Mouse (Mus musculus) heart, adult 2 months (tissue): ENCODE measurements at regions not wholly inside any gene's neighbourhood (a gene's known extent, or its start where the extent isn't known, plus 50 kb on each side); places are given as distances from the start of the nearest gene placed in this dataset.
A peak's percentile ranks its signal among the peaks of the same experiment; 100 is the strongest.

ENCODE experiments used
- DNase-seq, 2 experiments: peaks; one replicate each; pipeline ENCODE4 v3.0.0; 2021
- H3K27ac ChIP-seq: fragments of 200-600 bp; 2 replicates; pipeline ENCODE4 v1.8.1; 2022
- H3K27me3 ChIP-seq: fragments of 200-500 bp; 2 replicates; pipeline ENCODE4 v1.6.1; 2012; ENCODE audit warnings: mild to moderate bottlenecking, low read length, inconsistent platforms, mixed read lengths; ENCODE audit not compliant: control insufficient read depth, insufficient read depth
- H3K36me3 ChIP-seq: fragments of 200-500 bp; 2 replicates; pipeline ENCODE4 v1.6.1; 2012; ENCODE audit warnings: low read length, inconsistent platforms; ENCODE audit not compliant: control insufficient read depth, insufficient read depth
- H3K4me1 ChIP-seq: fragments of 200-500 bp; 2 replicates; pipeline ENCODE4 v1.6.1; 2011; ENCODE audit warnings: low read length; ENCODE audit not compliant: control insufficient read depth, insufficient read depth
- H3K4me3 ChIP-seq: fragments of 200-600 bp; 2 replicates; pipeline ENCODE4 v1.8.1; 2022
- H3K79me2 ChIP-seq: fragments of 200-500 bp; replicated peaks from 2 replicates; pipeline ENCODE4 v1.6.1; 2012; ENCODE audit warnings: mild to moderate bottlenecking, inconsistent platforms, low read length, moderate library complexity, mixed read lengths; ENCODE audit not compliant: control insufficient read depth, insufficient read depth
- H3K9ac ChIP-seq: fragments of 200-500 bp; 2 replicates; pipeline ENCODE4 v1.6.1; 2012; ENCODE audit warnings: low read depth, mild to moderate bottlenecking, control low read depth, inconsistent platforms, low read length, mixed read lengths
- CTCF ChIP-seq: fragments of 200-600 bp; IDR thresholded peaks from 2 replicates; pipeline ENCODE4 v1.8.1; 2022; ENCODE audit warnings: antibody characterized with exemption, mild to moderate bottlenecking, moderate library complexity
- EP300 ChIP-seq: fragments of 200-500 bp; IDR thresholded peaks from 2 replicates; pipeline ENCODE4 v1.6.1; 2011; ENCODE audit warnings: low read depth, low read length, control low read depth; ENCODE audit not compliant: insufficient read depth
- POLR2A ChIP-seq: fragments of 200-500 bp; IDR thresholded peaks from 2 replicates; pipeline ENCODE4 v1.6.1; 2011; ENCODE audit warnings: mild to moderate bottlenecking, low read depth, low read length, control low read depth; ENCODE audit not compliant: insufficient read depth
- WGBS: fragments of 180-500 bp; shearing (Covaris S2); methylation state at CpG from one replicate; pipeline ENCODE4 v1.1.7; 2018; 5-methylcytosine and 5-hydroxymethylcytosine counted together
- intact Hi-C: fragments of 180-260 bp; cut with DNase I; formaldehyde crosslinking; loops from one replicate; pipeline ENCODE4 v1.15.1; 2025

DNA sequence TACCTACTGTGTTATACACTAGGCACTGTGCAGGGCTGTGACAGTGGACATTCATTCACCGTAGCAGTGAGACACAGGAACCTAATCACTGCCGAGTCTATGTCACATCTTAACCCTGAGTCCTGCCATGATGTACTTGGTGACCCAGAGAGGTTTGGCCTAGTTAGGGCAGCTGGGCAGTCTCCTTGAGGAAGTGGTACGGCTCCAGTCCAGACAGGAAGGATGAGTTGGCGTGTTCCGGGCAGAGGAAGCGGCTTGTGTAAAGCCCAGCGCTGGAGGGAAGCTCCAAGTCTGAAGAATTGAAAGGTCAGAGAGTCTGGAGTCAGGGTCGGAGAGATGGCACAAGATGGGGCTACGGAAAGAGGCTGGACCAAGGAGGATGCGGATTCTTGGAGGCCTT lies 99.4 kb upstream of the Smim15 start:
- TF ChIP-seq CTCF, result no peak
- TF ChIP-seq EP300, result no peak
- no peak for TF ChIP-seq POLR2A
- peak in 1 of 2 experiments; percentile 61 for DNase-seq
- no peak overlapping the region for H3K27ac ChIP-seq
- intact Hi-C loops, result no loop called here
- no peak overlapping the region for H3K4me3 ChIP-seq
- H3K9ac ChIP-seq, result no peak overlapping the region
- no peaks in the 10 kb centered on the region for H3K27me3 ChIP-seq
- 50% methylated on average over 10 of the region's 10 CpGs for WGBS
- H3K4me1 ChIP-seq, result no peaks in the 10 kb centered on the region; the same call in 1 of the 2 replicates
- no peaks in the 10 kb centered on the region for H3K79me2 ChIP-seq
- H3K36me3 ChIP-seq, result no peaks in the 10 kb centered on the region

DNA sequence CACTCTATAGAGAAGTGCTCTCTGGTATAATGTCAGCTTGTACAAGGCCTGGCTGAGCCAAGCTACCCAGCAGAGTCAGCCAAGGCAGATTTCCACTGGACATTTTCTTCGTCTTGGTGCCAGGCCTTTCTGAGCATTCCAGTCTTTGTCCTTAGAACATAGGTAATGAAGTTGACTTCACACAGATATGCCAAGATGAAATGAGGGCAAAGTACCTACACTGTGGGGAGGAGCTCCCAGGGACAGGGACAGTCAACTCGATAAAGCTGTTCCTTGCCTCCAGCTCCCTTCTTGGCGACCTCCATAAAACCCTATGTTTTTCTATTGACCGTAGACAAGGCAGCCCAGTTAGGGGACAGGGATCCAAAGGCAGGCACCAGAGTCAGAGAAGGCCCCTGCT lies 101.3 kb upstream of the Smim15 start:
- Histone ChIP-seq H3K4me1 (no peaks in the 10 kb centered on the region; the same call in 1 of the 2 replicates), H3K79me2 (no peaks in the 10 kb centered on the region), H3K4me3 (no peak overlapping the region), H3K27me3 (no peaks in the 10 kb centered on the region), H3K9ac (no peak overlapping the region), H3K27ac (no peak overlapping the region), H3K36me3 (no peaks in the 10 kb centered on the region)
- TF ChIP-seq POLR2A (no peak), CTCF (no peak), EP300 (no peak)
- DNase-seq, result no peak
- intact Hi-C loops, result no loop called here
- 89% methylated on average over 4 of the region's 4 CpGs for WGBS

GRCm38 (mm10) chr13:107942297-107942962 lies 101.8 kb upstream of the Smim15 start:
- Histone ChIP-seq H3K79me2 (no peaks in the 10 kb centered on the region), H3K4me1 (no peaks in the 10 kb centered on the region; the same call in 1 of the 2 replicates), H3K36me3 (no peaks in the 10 kb centered on the region), H3K27ac (no peak overlapping the region), H3K27me3 (no peaks in the 10 kb centered on the region), H3K4me3 (no peak overlapping the region), H3K9ac (no peak overlapping the region)
- TF ChIP-seq CTCF, result no peak
- no peak for TF ChIP-seq EP300
- TF ChIP-seq POLR2A, result no peak
- no peak for DNase-seq
- 83% methylated on average over 11 of the region's 11 CpGs for WGBS
- intact Hi-C loops, result no loop called here

DNA sequence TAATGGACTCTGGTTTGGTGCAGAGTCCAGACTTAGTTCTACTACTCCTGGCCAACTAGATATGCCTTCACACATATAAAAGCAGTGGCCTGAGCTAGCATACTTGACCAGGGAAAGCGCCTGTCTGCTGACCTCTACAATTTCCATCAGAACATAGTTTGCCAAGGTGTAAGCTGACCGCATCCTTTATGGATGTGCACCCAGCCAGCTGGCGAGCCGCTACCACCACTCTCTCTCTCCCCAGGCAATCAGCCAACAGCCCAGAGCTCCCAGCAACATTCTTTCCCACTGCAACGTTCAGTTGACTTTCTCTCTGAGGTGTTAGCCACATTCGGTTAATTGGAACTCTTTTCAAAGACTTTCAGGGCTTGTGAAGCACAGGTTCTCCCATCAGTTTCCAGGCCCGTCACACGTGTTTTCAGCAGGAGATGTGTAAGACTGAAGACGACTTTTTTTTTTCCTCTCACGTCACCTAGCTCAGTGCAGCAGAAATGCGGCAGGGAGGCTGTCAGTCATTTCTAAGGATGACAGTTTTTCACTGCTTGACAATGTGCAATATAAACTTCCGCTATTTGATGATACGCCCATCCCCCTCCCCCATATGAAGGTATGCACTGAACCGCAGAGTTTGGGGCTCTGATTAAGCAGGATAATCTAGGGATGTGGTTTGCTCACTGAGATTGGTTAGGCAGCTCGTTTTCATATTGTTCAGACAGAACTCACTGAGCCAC lies 104.2 kb upstream of the Smim15 start:
- Histone ChIP-seq H3K4me1 (no peaks in the 10 kb centered on the region; the same call in 1 of the 2 replicates), H3K27me3 (no peaks in the 10 kb centered on the region)
- TF ChIP-seq CTCF (no peak), POLR2A (no peak), EP300 (no peak)

GRCm38 (mm10) chr13:107935611-107936010 lies 108.6 kb upstream of the Smim15 start:
- H3K27me3 ChIP-seq, result no peaks in the 10 kb centered on the region; the same call in 1 of the 2 replicates
- no peak overlapping the region for H3K9ac ChIP-seq
- no peak for DNase-seq
- intact Hi-C loops, result no loop called here
- H3K4me1 ChIP-seq, result no peaks in the 10 kb centered on the region; the same call in 1 of the 2 replicates
- H3K27ac ChIP-seq, result no peak overlapping the region
- WGBS, result 95% methylated on average over 12 of the region's 12 CpGs
- TF ChIP-seq EP300, result no peak
- TF ChIP-seq CTCF, result no peak
- TF ChIP-seq POLR2A, result no peak
- no peak overlapping the region for H3K4me3 ChIP-seq
- no peaks in the 10 kb centered on the region for H3K79me2 ChIP-seq
- H3K36me3 ChIP-seq, result no peaks in the 10 kb centered on the region

More for the DNA sequence above, 104.2 kb upstream of the Smim15 start:
- WGBS, result 43% methylated on average over 15 of the region's 15 CpGs
- Histone ChIP-seq H3K36me3 (no peaks in the 10 kb centered on the region), H3K27ac (no peak overlapping the region), H3K4me3 (no peak overlapping the region), H3K9ac (no peak overlapping the region), H3K79me2 (no peaks in the 10 kb centered on the region)
- intact Hi-C loops, result no loop called here
- peak in 1 of 2 experiments; percentile 51 for DNase-seq

DNA sequence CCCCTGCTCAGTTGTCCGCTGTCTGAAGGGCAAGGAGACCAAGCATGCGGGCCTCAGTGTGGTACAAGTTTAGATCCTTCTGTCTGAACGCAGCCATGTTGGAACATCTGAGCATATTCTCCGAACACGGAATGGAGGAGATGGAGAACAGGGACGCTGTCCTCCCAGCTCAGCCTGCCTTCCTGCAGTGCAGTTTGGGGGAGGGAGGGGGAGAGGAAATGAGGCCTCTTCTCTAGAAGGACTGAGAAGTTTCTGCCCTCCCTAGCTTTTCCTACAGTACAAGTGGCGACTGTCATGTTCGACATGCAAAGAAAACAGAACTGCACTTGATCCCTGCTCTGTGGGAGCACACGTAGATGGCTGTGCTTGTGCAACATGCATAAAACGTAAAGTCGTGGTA lies 109.6 kb upstream of the Smim15 start:
- TF ChIP-seq EP300, result no peak
- no peak for TF ChIP-seq POLR2A
- no peak for TF ChIP-seq CTCF
- Histone ChIP-seq H3K9ac (no peak overlapping the region), H3K27me3 (no peaks in the 10 kb centered on the region; the same call in 1 of the 2 replicates), H3K27ac (no peak overlapping the region), H3K36me3 (no peaks in the 10 kb centered on the region), H3K4me1 (no peaks in the 10 kb centered on the region; the same call in 1 of the 2 replicates), H3K79me2 (no peaks in the 10 kb centered on the region), H3K4me3 (no peak overlapping the region)
- WGBS, result 32% methylated on average over 11 of the region's 11 CpGs
- intact Hi-C loops, result no loop called here
- DNase-seq, result no peak
